Mouse (Mus musculus) midbrain, embryonic 15.5 days (tissue): ENCODE data around the gene Olfr1111. TPM values are rescaled to one million over a fixed set of nuclear protein-coding genes. Genes with fewer than 3 reads are reported as not detected.
"Not testable (repeated sequence)": the region's sequence is repeated elsewhere in the genome, so short reads cannot be mapped to it uniquely, and the experiment has no call there.

Experiments
- ATAC-seq: fragments of 200-750 bp; cut with Nextera tagmentation; replicated peaks from 2 replicates; pipeline ENCODE4 v1.8.0; 2017; ENCODE audit warnings: moderate TSS enrichment
- H3K27ac ChIP-seq: fragments of 300-500 bp; sonication (generic); 2 replicates; pipeline ENCODE4 v1.5.1; 2015; ENCODE audit warnings: mild to moderate bottlenecking, inconsistent platforms
- H3K27me3 ChIP-seq: fragments of 300-500 bp; sonication (generic); replicated peaks from 2 replicates; pipeline ENCODE4 v1.6.1; 2015; ENCODE audit warnings: inconsistent platforms
- H3K36me3 ChIP-seq: fragments of 300-500 bp; sonication (generic); replicated peaks from 2 replicates; pipeline ENCODE4 v1.6.1; 2015; ENCODE audit warnings: inconsistent platforms
- H3K4me1 ChIP-seq: fragments of 300-500 bp; sonication (generic); 2 replicates; pipeline ENCODE4 v1.6.1; 2015; ENCODE audit warnings: inconsistent platforms
- H3K4me2 ChIP-seq: fragments of 300-500 bp; sonication (generic); 2 replicates; pipeline ENCODE4 v1.6.1; 2015; ENCODE audit warnings: inconsistent platforms, mild to moderate bottlenecking, moderate library complexity
- H3K4me3 ChIP-seq: fragments of 300-500 bp; sonication (generic); 2 replicates; pipeline ENCODE4 v1.5.1; 2015; ENCODE audit warnings: mild to moderate bottlenecking, inconsistent platforms
- H3K9ac ChIP-seq: fragments of 300-500 bp; sonication (generic); 2 replicates; pipeline ENCODE4 v1.6.1; 2015; ENCODE audit warnings: mild to moderate bottlenecking, inconsistent platforms
- H3K9me3 ChIP-seq: fragments of 300-500 bp; sonication (generic); 2 replicates; pipeline ENCODE4 v1.6.1; 2016; ENCODE audit warnings: inconsistent platforms
- WGBS: fragments of 180-500 bp; shearing (Covaris S2); methylation state at CpG from one replicate; pipeline ENCODE4 v1.1.7; 2015; ENCODE audit warnings: mixed read lengths; 5-methylcytosine and 5-hydroxymethylcytosine counted together
- polyA plus RNA-seq: library from polyadenylated mRNA; unstranded; fragments of >200 nt; fragmentation: Nextera tagmentation; extraction: Ambion mirVana; gene quantifications from 2 replicates; pipeline ENCODE4 v1.2.1, GENCODE M21; 2015

Olfr1111 gene
- not detected in 2 replicates for polyA plus RNA-seq

DNA sequence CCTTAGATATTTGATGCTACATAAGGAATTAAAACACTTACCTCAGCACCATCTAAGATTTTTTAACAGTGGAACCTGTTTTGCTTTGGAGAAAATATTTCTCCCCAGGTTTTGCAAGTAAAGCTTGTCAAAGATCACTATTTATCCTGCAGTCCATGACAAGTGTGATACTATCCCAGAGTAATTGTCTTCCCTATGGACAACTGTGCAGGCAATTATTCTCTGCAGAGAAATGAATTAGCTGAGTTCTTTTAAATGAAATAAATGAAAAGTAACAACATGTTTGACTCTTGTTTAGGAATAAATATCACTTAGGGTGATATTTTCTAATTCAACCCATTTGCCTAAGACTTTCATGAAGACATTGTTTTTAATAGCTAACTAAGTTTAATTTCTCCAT is at the start of gene Olfr1111:
Gene Olfr1111, minus strand, starts transcription at position 101 of the 400 bp plus-strand sequence.
- H3K27ac ChIP-seq: no peak within 1 kb of the TSS
- no peaks in the 10 kb centered on the region for H3K9me3 ChIP-seq
- no peaks in the 10 kb centered on the region for H3K36me3 ChIP-seq
- no peak within 1 kb of the TSS for H3K4me2 ChIP-seq
- ATAC-seq: no peak
- no peaks in the 10 kb centered on the region for H3K27me3 ChIP-seq
- H3K9ac ChIP-seq: no peak within 1 kb of the TSS
- no peak within 1 kb of the TSS for H3K4me3 ChIP-seq
- no peaks in the 10 kb centered on the region for H3K4me1 ChIP-seq

DNA sequence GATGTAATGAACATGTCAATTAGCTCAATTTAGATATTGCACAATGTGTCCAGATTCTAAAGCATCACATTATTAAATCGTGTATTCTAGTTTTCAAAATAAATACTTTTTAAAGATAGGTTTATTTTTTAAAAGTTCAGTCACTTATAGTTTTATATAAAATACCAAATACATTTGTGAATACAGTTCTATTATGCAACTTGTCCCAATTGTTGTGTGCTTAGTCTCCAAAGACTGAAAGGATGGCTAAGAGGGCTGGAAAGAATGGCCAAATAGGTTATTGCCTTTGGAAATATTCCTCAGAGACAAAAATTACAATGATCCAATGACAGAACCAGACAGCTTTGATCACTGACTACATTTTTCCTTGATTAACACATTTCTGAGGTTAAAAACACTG is 35.1 kb upstream of the Olfr1111 start, which contains the start of gene Olfr1112:
Gene Olfr1112, plus strand, starts transcription at position 301 of the 400 bp plus-strand sequence.
- Histone ChIP-seq H3K9ac (no peak within 1 kb of the TSS), H3K9me3 (no peaks in the 10 kb centered on the region), H3K27ac (no peak within 1 kb of the TSS), H3K36me3 (no peaks in the 10 kb centered on the region), H3K4me1 (no peaks in the 10 kb centered on the region), H3K4me2 (no peak within 1 kb of the TSS), H3K4me3 (no peak within 1 kb of the TSS), H3K27me3 (no peaks in the 10 kb centered on the region)
- WGBS: 88% methylated on average over 1 of the region's 1 CpGs
- ATAC-seq: no peak

DNA sequence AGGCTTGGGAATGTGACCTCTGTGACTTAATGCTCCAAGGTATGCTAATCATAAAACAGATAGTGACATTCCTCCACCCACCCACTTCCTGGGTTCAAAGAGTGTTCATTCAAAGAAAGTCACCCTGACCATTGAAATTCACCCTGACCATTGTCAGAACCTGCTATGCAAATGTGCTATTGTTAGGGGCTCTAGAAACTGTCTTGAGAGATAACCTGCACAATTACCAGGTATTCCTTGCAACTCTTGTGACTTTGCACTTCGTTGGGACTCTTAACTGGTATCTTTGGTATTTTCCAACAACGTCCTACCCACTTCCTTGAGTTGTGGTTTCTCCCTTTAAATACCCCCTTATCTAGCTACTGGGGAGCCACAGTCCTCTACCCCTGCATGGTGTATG is 15.3 kb upstream of the Olfr1111 start:
- H3K9me3 ChIP-seq, H3K27ac ChIP-seq, H3K36me3 ChIP-seq, H3K4me3 ChIP-seq, H3K4me1 ChIP-seq, H3K4me2 ChIP-seq, H3K27me3 ChIP-seq, H3K9ac ChIP-seq, ATAC-seq: not testable (repeated sequence)
- 88% methylated on average over 2 of the region's 2 CpGs for WGBS

DNA sequence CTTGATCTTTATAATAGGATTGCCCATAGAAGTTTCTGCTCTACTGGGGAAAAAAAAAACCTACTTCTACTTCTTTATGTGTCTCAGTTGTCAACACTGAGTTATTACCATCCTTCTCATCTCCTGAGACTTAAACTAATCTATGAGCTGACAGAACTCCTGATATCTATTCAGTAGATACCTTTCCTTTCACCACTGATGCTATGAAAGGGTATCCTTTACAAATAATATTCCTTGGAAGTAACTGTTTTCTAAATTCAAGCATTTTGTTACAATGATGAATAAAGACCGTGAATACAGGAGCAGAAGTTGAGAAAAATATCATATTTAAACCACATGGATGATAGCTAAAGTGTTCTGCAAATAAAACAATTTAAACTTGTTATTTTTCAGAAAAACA is 12.2 kb downstream of the Olfr1111 start, which contains the start of gene Olfr1110:
Gene Olfr1110, minus strand, starts transcription at position 101 of the 400 bp plus-strand sequence.
- H3K9me3 ChIP-seq: no peaks in the 10 kb centered on the region
- H3K4me3 ChIP-seq: no peak within 1 kb of the TSS
- no peaks in the 10 kb centered on the region for H3K4me1 ChIP-seq
- no peaks in the 10 kb centered on the region for H3K36me3 ChIP-seq
- 84% methylated on average over 1 of the region's 1 CpGs for WGBS
- no peak within 1 kb of the TSS for H3K4me2 ChIP-seq
- ATAC-seq: no peak
- no peak within 1 kb of the TSS for H3K27ac ChIP-seq
- no peaks in the 10 kb centered on the region for H3K27me3 ChIP-seq
- H3K9ac ChIP-seq: no peak within 1 kb of the TSS

DNA sequence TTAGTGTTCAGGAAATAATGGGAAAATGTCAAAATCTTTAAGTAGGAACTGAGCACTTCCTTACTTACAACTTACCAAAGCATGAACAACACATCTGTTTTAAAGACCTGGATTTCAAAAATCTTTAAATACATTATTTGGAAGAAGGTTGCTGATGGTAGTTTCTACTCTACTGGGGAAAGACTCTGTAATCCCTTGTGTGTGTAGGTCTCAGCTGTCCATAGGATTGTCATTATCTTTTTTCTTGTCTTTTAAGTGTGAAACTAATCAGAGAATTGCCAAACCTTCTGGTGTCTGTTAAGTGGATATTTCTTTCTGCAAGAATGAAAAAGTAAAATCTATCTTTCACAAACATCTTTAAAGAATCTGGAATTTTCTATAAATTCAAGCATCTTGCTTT is 38.0 kb downstream of the Olfr1111 start, which contains the start of gene Olfr259:
Gene Olfr259, minus strand, starts transcription at position 101 of the 400 bp plus-strand sequence.
- Histone ChIP-seq H3K27me3 (no peaks in the 10 kb centered on the region), H3K4me2 (no peak within 1 kb of the TSS), H3K4me1 (no peaks in the 10 kb centered on the region), H3K9me3 (no peaks in the 10 kb centered on the region), H3K4me3 (no peak within 1 kb of the TSS), H3K36me3 (no peaks in the 10 kb centered on the region), H3K9ac (no peak within 1 kb of the TSS), H3K27ac (no peak within 1 kb of the TSS)
- no peak for ATAC-seq

Other genes starting within 250 kb of the Olfr1111 start
- not detected in 2 replicates for gene Olfr1098, start 228.1 kb downstream of the Olfr1111 start, polyA plus RNA-seq
- not detected in 2 replicates for gene Olfr1099, start 191.9 kb downstream of the Olfr1111 start, polyA plus RNA-seq
- not detected in 2 replicates for gene Olfr1100, start 172.7 kb downstream of the Olfr1111 start, polyA plus RNA-seq
- gene Olfr1101, start 161.4 kb downstream of the Olfr1111 start, polyA plus RNA-seq: not detected in 2 replicates
- not detected in 2 replicates for gene Olfr1102, start 154.2 kb downstream of the Olfr1111 start, polyA plus RNA-seq
- gene Olfr1104, start 125.5 kb downstream of the Olfr1111 start, polyA plus RNA-seq: not detected in 2 replicates
- not detected in 2 replicates for gene Olfr1105, start 116.1 kb downstream of the Olfr1111 start, polyA plus RNA-seq
- not detected in 2 replicates for gene Olfr1106, start 100.4 kb downstream of the Olfr1111 start, polyA plus RNA-seq
- gene Olfr1107, start 76.8 kb downstream of the Olfr1111 start, polyA plus RNA-seq: not detected in 2 replicates
- gene Olfr1109, start 56.6 kb downstream of the Olfr1111 start, polyA plus RNA-seq: not detected in 2 replicates
- not detected in 2 replicates for gene Olfr259, start 38.1 kb downstream of the Olfr1111 start, polyA plus RNA-seq
- not detected in 2 replicates for gene Olfr1110, start 12.3 kb downstream of the Olfr1111 start, polyA plus RNA-seq
- gene Olfr1112, start 35.2 kb upstream of the Olfr1111 start, polyA plus RNA-seq: not detected in 2 replicates
- not detected in 2 replicates for gene Olfr1113, start 56.3 kb upstream of the Olfr1111 start, polyA plus RNA-seq
- not detected in 2 replicates for gene Olfr1115, start 95.4 kb upstream of the Olfr1111 start, polyA plus RNA-seq
- not detected in 2 replicates for gene Olfr1116, start 114.9 kb upstream of the Olfr1111 start, polyA plus RNA-seq
- gene Olfr1118, start 155.0 kb upstream of the Olfr1111 start, polyA plus RNA-seq: not detected in 2 replicates
- gene Olfr1120, start 202.2 kb upstream of the Olfr1111 start, polyA plus RNA-seq: not detected in 2 replicates
- not detected in 2 replicates for gene Olfr1121, start 217.3 kb upstream of the Olfr1111 start, polyA plus RNA-seq
- not detected in 2 replicates for gene Olfr1122, start 233.2 kb upstream of the Olfr1111 start, polyA plus RNA-seq